Mouse (Mus musculus): ENCODE results near the gene Snx3. TPM values are rescaled to one million over a fixed set of nuclear protein-coding genes. Genes with fewer than 3 reads are reported as not detected.

Snx3 gene
- total RNA-seq (2021), result 100 to 1,000 TPM; 213 to 260 TPM
- long read RNA-seq, experiment 1, transcript Snx3-201 (4 exons, 1,401 nt), result major isoform, 421 of 434 reads
- long read RNA-seq, experiment 1, partial matches to known transcripts, result 5 of 434 reads
- long read RNA-seq, experiment 1, other reads (novel, unspliced or antisense), result 5 of 434 reads
- long read RNA-seq, experiment 2, transcript Snx3-201 (4 exons, 1,401 nt), result major isoform, 151 of 156 reads
- long read RNA-seq, experiment 2, partial matches to known transcripts, result 0 of 156 reads
- long read RNA-seq, experiment 2, other reads (novel, unspliced or antisense), result 5 of 156 reads

- DNase-seq, result peak; percentile 98 to 99
Observed at GRCm38 (mm10) chr10:42501775-42502348, at the start of gene Snx3. Gene Snx3 (plus strand): TSS chr10:42502030.

- no peak for DNase-seq
Observed at GRCm38 (mm10) chr10:42454266-42454665, 47.6 kb upstream of the Snx3 start.

- no peak for DNase-seq
Observed at GRCm38 (mm10) chr10:42454690-42455089, 47.1 kb upstream of the Snx3 start.

- DNase-seq, result no peak
Observed at GRCm38 (mm10) chr10:42455981-42456380, 45.8 kb upstream of the Snx3 start.

GRCm38 (mm10) chr10:42457557-42458191 is 44.2 kb upstream of the Snx3 start:
- DNase-seq, result peak; percentile 52 to 69

- peak; percentile 17 to 50 for DNase-seq
Observed at GRCm38 (mm10) chr10:42464224-42464623, 37.6 kb upstream of the Snx3 start.

GRCm38 (mm10) chr10:42464805-42465204 is 37.0 kb upstream of the Snx3 start:
- DNase-seq, result no peak

- no peak for DNase-seq
Observed at GRCm38 (mm10) chr10:42474946-42475514, 26.8 kb upstream of the Snx3 start.

- DNase-seq, result peak in 1 of 2 experiments; percentile 14
Observed at GRCm38 (mm10) chr10:42476774-42477475, 24.9 kb upstream of the Snx3 start.

- DNase-seq, result no peak
Observed at GRCm38 (mm10) chr10:42477550-42478340, 24.1 kb upstream of the Snx3 start.

- peak; percentile 97 to 98 for DNase-seq
Observed at GRCm38 (mm10) chr10:42478341-42478720, 23.5 kb upstream of the Snx3 start, which contains the start of gene Afg1l. Gene Afg1l (minus strand): TSS chr10:42478565.

GRCm38 (mm10) chr10:42480719-42481118 is 21.1 kb upstream of the Snx3 start:
- no peak for DNase-seq

GRCm38 (mm10) chr10:42488606-42489296 is 13.1 kb upstream of the Snx3 start:
- no peak for DNase-seq

GRCm38 (mm10) chr10:42491158-42491557 is 10.7 kb upstream of the Snx3 start:
- no peak for DNase-seq

GRCm38 (mm10) chr10:42492027-42492771 is 9.6 kb upstream of the Snx3 start:
- DNase-seq, result no peak

GRCm38 (mm10) chr10:42493000-42493399 is 8.8 kb upstream of the Snx3 start:
- DNase-seq, result no peak

- peak; percentile 31 to 39 for DNase-seq
Observed at GRCm38 (mm10) chr10:42500611-42501010, 1.2 kb upstream of the Snx3 start.

GRCm38 (mm10) chr10:42501161-42501560 is 669 bp upstream of the Snx3 start:
- peak; percentile 11 to 29 for DNase-seq

GRCm38 (mm10) chr10:42502349-42503111 is 700 bp downstream of the Snx3 start:
- peak; percentile 71 to 72 for DNase-seq

Measured in adrenal gland, postnatal 36 days (tissue).